Mouse (Mus musculus) stomach, embryonic 14.5 days (tissue): ENCODE results near the gene Zbtb34. TPM values are rescaled to one million over a fixed set of nuclear protein-coding genes. Genes with fewer than 3 reads are reported as not detected.
A peak's percentile ranks its signal among the peaks of the same experiment; 100 is the strongest.

Experiments used
- ATAC-seq: fragments of 200-750 bp; cut with Nextera tagmentation; 2 replicates; pipeline ENCODE4 v1.8.0; 2017; ENCODE audit warnings: low read depth, moderate TSS enrichment; ENCODE audit not compliant: insufficient number of reproducible peaks, insufficient read depth, low FRiP score
- H3K27ac ChIP-seq: fragments of 300-500 bp; sonication (generic); 2 replicates; pipeline ENCODE4 v1.5.1; 2014; ENCODE audit warnings: mild to moderate bottlenecking, low read length, moderate library complexity, mixed read lengths
- H3K27me3 ChIP-seq: fragments of 300-500 bp; sonication (generic); 2 replicates; pipeline ENCODE4 v1.6.1; 2014; ENCODE audit warnings: low read length, control low read depth, mixed read lengths; ENCODE audit not compliant: control insufficient read depth, insufficient read depth
- H3K36me3 ChIP-seq: fragments of 300-500 bp; sonication (generic); 2 replicates; pipeline ENCODE4 v1.6.1; 2014; ENCODE audit warnings: mild to moderate bottlenecking, control low read depth, low read length, moderate library complexity, mixed read lengths; ENCODE audit not compliant: control insufficient read depth, insufficient read depth
- H3K4me1 ChIP-seq: fragments of 300-500 bp; sonication (generic); 2 replicates; pipeline ENCODE4 v1.6.1; 2014; ENCODE audit warnings: low read length, control low read depth, mixed read lengths; ENCODE audit not compliant: control insufficient read depth, insufficient read depth
- H3K4me2 ChIP-seq: fragments of 300-500 bp; sonication (generic); replicated peaks from 2 replicates; pipeline ENCODE4 v1.6.1; 2014; ENCODE audit warnings: low read depth, low read length, control low read depth
- H3K4me3 ChIP-seq: fragments of 300-500 bp; sonication (generic); 2 replicates; pipeline ENCODE4 v1.5.1; 2014; ENCODE audit warnings: low read depth, low read length, control low read depth
- H3K9ac ChIP-seq: fragments of 300-500 bp; sonication (generic); replicated peaks from 2 replicates; pipeline ENCODE4 v1.6.1; 2014; ENCODE audit warnings: low read depth, mild to moderate bottlenecking, control low read depth, low read length, moderate library complexity, mixed read lengths
- H3K9me3 ChIP-seq: fragments of 300-500 bp; sonication (generic); 2 replicates; pipeline ENCODE4 v1.6.1; 2016; ENCODE audit warnings: low read depth, low read length, control low read depth; ENCODE audit not compliant: control insufficient read depth
- WGBS: fragments of 180-500 bp; shearing (Covaris S2); extraction: QIAGEN DNeasy Blood & Tissue Kit; methylation state at CpG from one replicate; pipeline ENCODE4 v1.1.7; 2014; 5-methylcytosine and 5-hydroxymethylcytosine counted together
- polyA plus RNA-seq: library from polyadenylated mRNA; unstranded; fragments of >200 nt; fragmentation: Nextera tagmentation; extraction: Ambion mirVana; gene quantifications from 2 replicates; pipeline ENCODE4 v1.2.1, GENCODE M21; 2014

Zbtb34 gene
- polyA plus RNA-seq, 1 experiment from 2014 or later: 9.0 TPM

DNA sequence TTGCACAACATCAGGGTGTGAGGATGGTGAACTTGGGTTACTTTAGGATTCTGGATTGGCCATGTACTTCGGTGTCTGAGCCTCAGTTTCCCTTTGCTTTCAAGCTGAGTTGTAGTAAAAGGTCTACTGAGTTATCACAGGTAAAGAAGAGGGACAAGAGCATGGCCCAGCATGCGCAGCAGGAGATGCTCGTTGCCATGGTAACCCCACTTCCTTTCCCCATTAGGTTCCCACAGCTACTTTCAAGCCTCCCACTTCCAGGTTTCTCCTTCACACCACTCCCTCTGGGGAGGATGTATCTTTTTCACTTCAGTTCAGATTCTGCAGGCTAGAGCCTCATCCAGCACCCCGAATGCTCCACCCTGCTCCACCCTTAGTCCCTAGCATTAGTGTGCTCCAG, 9.8 kb upstream of the Zbtb34 start:
- H3K36me3 ChIP-seq: no peaks in the 10 kb centered on the region
- no peaks in the 10 kb centered on the region for H3K27me3 ChIP-seq
- no peak overlapping the region for H3K4me3 ChIP-seq
- H3K27ac ChIP-seq: no peak overlapping the region
- 37% methylated on average over 4 of the region's 4 CpGs for WGBS
- no peaks in the 10 kb centered on the region for H3K9me3 ChIP-seq
- no peak overlapping the region for H3K9ac ChIP-seq
- no peak for ATAC-seq
- H3K4me1 ChIP-seq: peaks cover 10% of the 10 kb centered on the region; the same call in 1 of the 2 replicates
- H3K4me2 ChIP-seq: no peak overlapping the region

DNA sequence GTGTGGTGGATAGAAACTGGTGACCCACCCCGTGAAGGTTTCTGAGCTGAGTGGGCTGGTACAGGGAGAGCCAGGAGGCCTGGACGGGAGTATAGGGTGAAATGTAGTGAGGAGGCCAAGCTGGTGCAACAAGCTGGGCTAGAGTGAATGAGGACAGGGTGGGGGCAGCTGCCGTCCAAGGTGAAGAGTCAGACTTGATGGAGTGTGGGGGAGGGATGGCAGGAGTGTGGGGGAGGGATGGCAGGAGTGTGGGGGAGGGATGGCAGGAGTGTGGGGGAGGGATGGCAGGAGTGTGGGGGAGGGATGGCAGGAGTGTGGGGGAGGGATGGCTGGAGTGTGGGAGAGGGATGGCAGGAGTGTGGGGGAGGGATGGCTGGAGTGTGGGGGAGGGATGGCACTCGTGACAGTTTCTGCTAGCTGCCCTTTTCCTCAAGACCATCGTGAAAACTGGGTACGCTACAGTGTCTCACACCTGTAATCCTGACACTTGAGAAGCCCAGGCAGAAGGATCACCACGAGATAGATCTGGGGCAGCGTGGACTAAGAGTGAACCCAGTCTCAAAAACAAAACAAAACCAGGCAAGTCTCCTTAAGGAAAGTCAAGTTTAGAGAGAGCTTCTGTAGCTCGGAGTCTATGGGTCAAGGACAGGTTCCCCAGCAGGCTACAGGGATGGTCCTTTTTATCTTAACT, 9.0 kb upstream of the Zbtb34 start:
- Histone ChIP-seq H3K9me3 (no peaks in the 10 kb centered on the region), H3K4me1 (peaks cover 17% of the 10 kb centered on the region; the same call in 1 of the 2 replicates), H3K36me3 (no peaks in the 10 kb centered on the region), H3K27me3 (no peaks in the 10 kb centered on the region), H3K4me2 (no peak overlapping the region), H3K27ac (no peak overlapping the region), H3K4me3 (no peak overlapping the region), H3K9ac (no peak overlapping the region)
- 21% methylated on average over 9 of the region's 9 CpGs for WGBS
- ATAC-seq: no peak

DNA sequence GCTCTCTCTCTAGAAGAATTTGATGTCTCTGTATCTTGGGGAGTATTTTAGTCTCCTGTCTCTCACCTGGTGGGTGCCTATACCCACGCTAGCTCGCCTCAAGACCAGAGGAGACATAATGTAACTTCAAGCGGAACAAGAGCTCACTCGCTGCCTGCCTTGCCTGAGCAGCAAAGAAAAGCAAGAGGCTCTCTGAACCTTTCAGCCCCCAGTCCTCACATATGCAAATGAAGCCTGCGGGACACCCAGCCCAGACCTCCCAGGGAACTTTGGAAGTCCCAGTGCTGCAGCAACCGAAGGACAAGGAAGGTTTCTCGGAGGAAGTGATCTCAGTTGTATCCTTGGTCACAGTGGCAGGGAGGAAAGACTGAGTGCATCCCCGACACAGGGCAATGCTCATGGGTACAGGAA, 8.4 kb upstream of the Zbtb34 start:
- H3K27me3 ChIP-seq: no peaks in the 10 kb centered on the region
- WGBS: 25% methylated on average over 8 of the region's 8 CpGs
- no peak overlapping the region for H3K27ac ChIP-seq
- no peaks in the 10 kb centered on the region for H3K9me3 ChIP-seq
- no peak overlapping the region for H3K4me2 ChIP-seq
- peaks cover 21% of the 10 kb centered on the region; the same call in 1 of the 2 replicates for H3K4me1 ChIP-seq
- H3K9ac ChIP-seq: no peak overlapping the region
- no peak overlapping the region for H3K4me3 ChIP-seq
- no peak for ATAC-seq
- H3K36me3 ChIP-seq: no peaks in the 10 kb centered on the region

DNA sequence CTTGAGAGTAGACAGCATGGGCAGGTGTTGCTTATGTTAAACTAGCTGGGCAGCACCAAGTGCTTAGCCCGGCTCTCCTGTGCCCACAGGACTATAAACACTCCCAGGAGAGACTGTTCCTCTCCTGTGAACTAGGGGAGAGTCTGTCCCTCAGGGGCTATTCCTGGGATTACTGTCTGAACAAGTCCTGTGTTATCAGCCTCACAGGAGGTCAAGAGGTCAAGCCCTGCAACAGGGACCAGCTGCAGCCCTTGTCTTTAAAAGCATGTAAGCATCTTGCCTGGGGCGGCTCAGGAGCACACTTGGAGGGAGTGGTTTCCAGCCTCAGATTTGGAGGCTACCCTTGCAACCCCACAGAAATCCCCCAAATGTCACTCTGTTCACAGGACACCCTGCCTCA, 7.3 kb upstream of the Zbtb34 start:
- 29% methylated on average over 2 of the region's 2 CpGs for WGBS
- Histone ChIP-seq H3K9ac (no peak overlapping the region), H3K27ac (no peak overlapping the region), H3K4me2 (no peak overlapping the region), H3K4me3 (no peak overlapping the region), H3K27me3 (no peaks in the 10 kb centered on the region), H3K9me3 (no peaks in the 10 kb centered on the region), H3K36me3 (no peaks in the 10 kb centered on the region), H3K4me1 (peaks cover 21% of the 10 kb centered on the region; the same call in 1 of the 2 replicates)
- no peak for ATAC-seq

DNA sequence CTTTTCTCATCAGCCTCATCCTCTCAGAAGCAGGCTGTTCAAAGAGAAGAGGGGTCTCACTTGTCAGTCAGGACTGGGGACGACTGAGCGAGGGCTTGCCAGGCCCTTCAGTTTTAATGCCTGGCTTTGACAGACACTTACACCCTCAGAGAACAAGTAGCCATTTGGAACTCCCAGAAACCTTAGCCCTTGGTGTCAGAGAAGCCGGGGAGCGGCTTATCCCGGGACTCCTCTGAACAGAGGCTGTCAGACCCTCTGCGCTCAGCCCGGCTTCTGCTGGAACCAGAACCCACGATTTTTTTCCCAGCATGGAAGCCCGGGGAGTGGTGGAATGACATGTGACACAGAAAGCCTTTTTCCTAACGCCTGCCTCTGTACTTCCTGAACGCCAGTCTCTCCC, 6.1 kb upstream of the Zbtb34 start:
- H3K9me3 ChIP-seq: no peaks in the 10 kb centered on the region
- no peak overlapping the region for H3K9ac ChIP-seq
- no peaks in the 10 kb centered on the region for H3K36me3 ChIP-seq
- WGBS: 62% methylated on average over 11 of the region's 11 CpGs
- H3K4me2 ChIP-seq: no peak overlapping the region
- ATAC-seq: no peak
- H3K27ac ChIP-seq: no peak overlapping the region
- no peaks in the 10 kb centered on the region for H3K27me3 ChIP-seq
- peaks cover 21% of the 10 kb centered on the region; the same call in 1 of the 2 replicates for H3K4me1 ChIP-seq
- H3K4me3 ChIP-seq: no peak overlapping the region

DNA sequence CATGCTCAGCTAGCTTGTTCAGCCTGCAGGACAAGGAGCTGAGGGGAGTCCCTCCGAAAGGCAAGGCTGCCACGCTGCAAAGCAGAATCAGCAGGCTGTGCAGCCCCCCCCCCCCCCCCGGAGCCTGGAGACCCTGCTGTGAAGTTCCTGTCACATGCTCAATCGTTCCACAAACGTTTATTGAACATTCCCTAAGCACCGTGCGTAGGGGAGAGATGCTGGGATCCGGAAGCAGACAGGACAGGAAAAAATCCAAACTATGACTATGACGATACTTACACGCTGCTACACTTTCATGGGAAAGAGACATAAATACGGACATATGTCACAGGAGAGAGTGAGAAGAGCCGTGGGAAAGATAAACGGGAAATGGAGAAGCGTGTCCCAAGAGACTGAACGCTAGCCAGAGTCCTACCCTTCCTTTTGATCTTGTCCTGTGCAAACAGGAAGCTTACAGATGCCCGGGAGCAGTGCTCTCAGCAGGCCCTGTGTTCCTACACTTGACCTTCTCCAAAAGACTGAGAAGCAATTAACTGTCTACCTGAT, 5.0 kb upstream of the Zbtb34 start:
- Histone ChIP-seq H3K4me2 (peak overlapping the region; percentile 42), H3K4me1 (peaks cover 21% of the 10 kb centered on the region; the same call in 1 of the 2 replicates), H3K9me3 (no peaks in the 10 kb centered on the region), H3K36me3 (no peaks in the 10 kb centered on the region), H3K27ac (peak overlapping the region; percentile 13; the same call in 1 of the 2 replicates), H3K9ac (no peak overlapping the region), H3K27me3 (no peaks in the 10 kb centered on the region), H3K4me3 (no peak overlapping the region)
- 5% methylated on average over 16 of the region's 16 CpGs for WGBS
- 0 out of 2 replicates have a peak, but pooled peaks have one; percentile 2 for ATAC-seq

DNA sequence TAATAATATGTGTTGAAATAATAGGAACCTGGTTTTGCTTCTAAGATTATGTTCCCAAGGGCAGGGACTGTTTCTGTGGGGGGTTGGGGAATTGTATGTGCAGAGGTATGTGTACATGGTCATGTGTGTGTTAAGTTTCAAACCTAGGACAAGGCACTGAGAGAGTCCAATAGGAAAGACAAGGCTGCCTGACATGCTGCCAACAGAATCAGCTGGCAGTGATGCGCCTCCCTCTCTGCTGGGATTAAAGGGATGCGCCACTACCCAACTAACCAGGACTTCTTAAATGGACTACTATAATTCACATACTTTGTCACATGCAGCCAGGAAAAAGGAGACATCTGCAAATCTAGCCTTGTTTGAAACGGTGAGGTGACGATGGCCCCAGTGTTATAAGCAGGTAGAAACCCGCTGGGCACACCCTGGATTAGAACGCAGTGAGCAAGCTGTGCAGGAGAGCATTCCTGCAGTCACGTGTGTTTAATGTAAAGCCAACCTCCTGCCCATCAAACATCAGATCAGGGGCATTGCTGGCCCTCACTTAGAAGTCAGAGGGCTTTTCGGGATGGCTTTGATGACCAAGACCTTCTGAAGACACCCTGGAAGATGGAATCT, 4.0 kb upstream of the Zbtb34 start:
- ATAC-seq: no peak
- peaks cover 21% of the 10 kb centered on the region; the same call in 1 of the 2 replicates for H3K4me1 ChIP-seq
- H3K9ac ChIP-seq: no peak overlapping the region
- peak overlapping the region; percentile 39; the same call in 1 of the 2 replicates for H3K27ac ChIP-seq
- peak overlapping the region; percentile 42 for H3K4me2 ChIP-seq
- H3K4me3 ChIP-seq: no peak overlapping the region
- no peaks in the 10 kb centered on the region for H3K36me3 ChIP-seq
- no peaks in the 10 kb centered on the region for H3K27me3 ChIP-seq
- no peaks in the 10 kb centered on the region for H3K9me3 ChIP-seq
- WGBS: 52% methylated on average over 8 of the region's 8 CpGs

DNA sequence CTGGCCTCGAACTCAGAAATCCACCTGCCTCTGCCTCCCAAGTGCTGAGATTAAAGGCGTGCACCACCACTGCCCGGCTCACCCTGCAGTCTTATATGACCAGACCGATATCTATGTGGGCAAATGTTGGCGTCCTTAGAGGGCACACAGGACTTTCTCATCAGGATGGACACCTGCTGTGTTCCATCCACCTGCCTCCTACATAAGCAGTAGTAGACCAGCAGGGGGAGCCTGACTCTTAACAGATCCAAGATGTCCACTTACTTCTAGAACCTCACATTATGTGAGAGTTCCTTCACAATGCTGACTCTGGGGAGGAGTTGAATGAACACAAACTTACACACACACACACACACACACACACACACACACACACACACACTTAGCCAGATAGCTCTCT, 1.8 kb upstream of the Zbtb34 start:
- Histone ChIP-seq H3K4me3 (no peak overlapping the region), H3K27me3 (no peaks in the 10 kb centered on the region), H3K4me1 (peaks cover 26% of the 10 kb centered on the region), H3K27ac (no peak overlapping the region), H3K9me3 (no peaks in the 10 kb centered on the region), H3K36me3 (no peaks in the 10 kb centered on the region), H3K9ac (no peak overlapping the region), H3K4me2 (no peak overlapping the region)
- ATAC-seq: no peak
- WGBS: 62% methylated on average over 5 of the region's 5 CpGs
